Mouse (Mus musculus) forebrain, embryonic 12.5 days (tissue): ENCODE measurements around the gene Btbd35f14. TPM values are rescaled to one million over a fixed set of nuclear protein-coding genes. Genes with fewer than 3 reads are reported as not detected.
"Not testable (repeated sequence)": the region's sequence is repeated elsewhere in the genome, so short reads cannot be mapped to it uniquely, and the experiment has no call there.

Experiments used
- ATAC-seq: fragments of 200-750 bp; cut with Nextera tagmentation; 2 replicates; pipeline ENCODE4 v1.8.0; 2017; ENCODE audit warnings: moderate TSS enrichment; ENCODE audit not compliant: low FRiP score
- H3K27ac ChIP-seq: fragments of 300-500 bp; sonication (generic); 2 replicates; pipeline ENCODE4 v1.5.1; 2016; ENCODE audit warnings: mild to moderate bottlenecking
- H3K27me3 ChIP-seq: fragments of 300-500 bp; sonication (generic); 2 replicates; pipeline ENCODE4 v1.6.1; 2016; ENCODE audit warnings: mild to moderate bottlenecking
- H3K36me3 ChIP-seq: fragments of 300-500 bp; sonication (generic); replicated peaks from 2 replicates; pipeline ENCODE4 v1.6.1; 2016; ENCODE audit warnings: mild to moderate bottlenecking
- H3K4me1 ChIP-seq: fragments of 300-500 bp; sonication (generic); 2 replicates; pipeline ENCODE4 v1.6.1; 2016
- H3K4me2 ChIP-seq: fragments of 300-500 bp; sonication (generic); 2 replicates; pipeline ENCODE4 v1.6.1; 2016; ENCODE audit warnings: mild to moderate bottlenecking, moderate library complexity
- H3K4me3 ChIP-seq: fragments of 300-500 bp; sonication (generic); replicated peaks from 2 replicates; pipeline ENCODE4 v1.5.1; 2016; ENCODE audit warnings: mild to moderate bottlenecking
- H3K9ac ChIP-seq: fragments of 300-500 bp; sonication (generic); 2 replicates; pipeline ENCODE4 v1.6.1; 2016; ENCODE audit warnings: mild to moderate bottlenecking
- H3K9me3 ChIP-seq: fragments of 300-500 bp; sonication (generic); 2 replicates; pipeline ENCODE4 v1.6.1; 2016
- WGBS: fragments of 180-500 bp; shearing (Covaris S2); methylation state at CpG from one replicate; pipeline ENCODE4 v1.1.7; 2016; 5-methylcytosine and 5-hydroxymethylcytosine counted together
- polyA plus RNA-seq: library from polyadenylated mRNA; unstranded; fragments of >200 nt; fragmentation: Nextera tagmentation; extraction: Ambion mirVana; gene quantifications from 2 replicates; pipeline ENCODE4 v1.2.1, GENCODE M21; 2016

Btbd35f14 gene
- polyA plus RNA-seq, result not detected in 2 replicates

DNA sequence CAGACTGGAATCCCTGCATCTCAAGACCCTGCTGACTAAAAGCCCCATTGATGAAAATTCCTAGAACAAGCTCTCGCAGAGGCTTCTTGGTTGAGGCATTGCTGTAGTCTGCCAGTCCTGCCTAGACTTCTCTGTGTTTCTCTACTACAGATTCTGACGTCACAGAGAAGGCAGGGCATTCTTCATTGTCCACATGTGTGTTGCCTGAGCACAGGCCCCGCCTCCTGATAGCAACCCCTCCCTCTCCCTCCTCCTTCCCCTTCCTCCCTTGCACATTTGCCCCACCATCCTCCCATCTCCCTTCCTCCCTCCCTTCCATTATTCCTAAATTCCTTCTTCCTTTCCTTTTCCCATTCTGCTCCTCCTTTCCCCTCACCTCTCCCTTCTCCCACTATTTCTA lies at the start of gene Btbd35f14:
Btbd35f14 (minus strand) TSS at position 101 of the 400 bp plus-strand sequence.
- not testable (repeated sequence) for H3K27me3 ChIP-seq, H3K4me1 ChIP-seq, H3K9me3 ChIP-seq, H3K27ac ChIP-seq, ATAC-seq, H3K36me3 ChIP-seq, H3K4me2 ChIP-seq, H3K9ac ChIP-seq, H3K4me3 ChIP-seq
- no CpG with 5 or more reads among the region's 3 CpGs for WGBS

DNA sequence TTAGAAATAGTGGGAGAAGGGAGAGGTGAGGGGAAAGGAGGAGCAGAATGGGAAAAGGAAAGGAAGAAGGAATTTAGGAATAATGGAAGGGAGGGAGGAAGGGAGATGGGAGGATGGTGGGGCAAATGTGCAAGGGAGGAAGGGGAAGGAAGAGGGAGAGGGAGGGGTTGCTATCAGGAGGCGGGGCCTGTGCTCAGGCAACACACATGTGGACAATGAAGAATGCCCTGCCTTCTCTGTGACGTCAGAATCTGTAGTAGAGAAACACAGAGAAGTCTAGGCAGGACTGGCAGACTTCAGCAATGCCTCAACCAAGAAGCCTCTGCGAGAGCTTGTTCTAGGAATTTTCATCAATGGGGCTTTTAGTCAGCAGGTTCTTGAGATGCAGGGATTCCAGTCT lies 45.3 kb downstream of the Btbd35f14 start, which contains the start of gene Btbd35f13:
Btbd35f13 (plus strand) TSS at position 301 of the 400 bp plus-strand sequence.
- H3K4me2 ChIP-seq, H3K4me1 ChIP-seq, H3K9ac ChIP-seq, H3K27ac ChIP-seq, H3K27me3 ChIP-seq, H3K9me3 ChIP-seq, ATAC-seq, H3K36me3 ChIP-seq, H3K4me3 ChIP-seq: not testable (repeated sequence)
- 77% methylated on average over 3 of the region's 3 CpGs for WGBS

Other genes with a start within 250 kb of the Btbd35f14 start
- not detected in 2 replicates for gene Btbd35f15, start 125.0 kb downstream of the Btbd35f14 start, polyA plus RNA-seq
- not detected in 2 replicates for gene Btbd35f13, start 45.2 kb downstream of the Btbd35f14 start, polyA plus RNA-seq